Mouse (Mus musculus): ENCODE results near the gene Dcx.

GRCm38 (mm10) chrX:143846637-143847036 lies 86.5 kb downstream of the Dcx start:
- no peak for TF ChIP-seq CTCF (IDR thresholded peaks at IDR 0.05; ENCODE audit: borderline replicate concordance, insufficient read depth, low read length)
- no peak for TF ChIP-seq POLR2A (IDR thresholded peaks at IDR 0.05; ENCODE audit: low read depth, low read length)
